ENCODE assay signal across 20 mouse cellular contexts in genomic region chr9:70959866-70960265, GRCm38 (mm10). TPM values are rescaled to one million over a fixed set of nuclear protein-coding genes. Genes with fewer than 3 reads are reported as not detected.
DNase-seq lines count a peak whose midpoint lies in the region; ATAC-seq lines count a peak whose summit lies in the region.
"Had no signal": no experiment of that assay in that cellular context is flagged by ENCODE, and none has a peak within 500 bp of the region (broad histone marks: within the 10 kb centered on the region; RNA-seq: fewer than 3 reads in every experiment).

No protein-coding gene starts in this region.

- H3K27ac ChIP-seq in hindbrain, embryonic 16.5 days (ENCODE audit: low read depth, low read length), result no peak overlapping the region
- H3K27ac ChIP-seq in hindbrain, embryonic 11.5 days (ENCODE audit: low read depth, low read length), result no peak overlapping the region
- H3K27ac ChIP-seq in neural tube, embryonic 11.5 days (ENCODE audit: low read depth, low read length), result no peak overlapping the region
- no peak overlapping the region for H3K27ac ChIP-seq in neural tube, embryonic 15.5 days (replicated peaks)
- H3K27ac ChIP-seq: forebrain, embryonic 15.5 days; heart, embryonic 15.5 days; limb, embryonic 15.5 days; midbrain, embryonic 10.5 days had no signal

- H3K9me3 ChIP-seq in hindbrain, embryonic 16.5 days (ENCODE audit: control insufficient read depth, low read length), result no peaks in the 10 kb centered on the region
- H3K9me3 ChIP-seq in hindbrain, embryonic 11.5 days (ENCODE audit: control insufficient read depth, low read length), result no peaks in the 10 kb centered on the region
- H3K9me3 ChIP-seq in neural tube, embryonic 11.5 days (ENCODE audit: control insufficient read depth, low read length), result no peaks in the 10 kb centered on the region
- no peaks in the 10 kb centered on the region for H3K9me3 ChIP-seq in neural tube, embryonic 15.5 days (replicated peaks)
- H3K9me3 ChIP-seq: forebrain, embryonic 15.5 days; heart, embryonic 15.5 days; limb, embryonic 15.5 days; midbrain, embryonic 10.5 days had no signal

- no peak overlapping the region for H3K4me3 ChIP-seq in hindbrain, embryonic 16.5 days (ENCODE audit: low read length)
- H3K4me3 ChIP-seq in hindbrain, embryonic 11.5 days (ENCODE audit: low read depth, low read length), result no peak overlapping the region
- H3K4me3 ChIP-seq in neural tube, embryonic 11.5 days (ENCODE audit: low read depth, low read length), result no peak overlapping the region
- no peak overlapping the region for H3K4me3 ChIP-seq in neural tube, embryonic 15.5 days (replicated peaks)
- H3K4me3 ChIP-seq: erythroblast, embryonic 14.5 days; forebrain, embryonic 15.5 days; heart, embryonic 15.5 days; limb, embryonic 15.5 days; midbrain, embryonic 10.5 days had no signal

- peaks cover 2% of the 10 kb centered on the region for H3K4me1 ChIP-seq in hindbrain, embryonic 16.5 days (ENCODE audit: control insufficient read depth, insufficient read depth, low read depth, low read length)
- H3K4me1 ChIP-seq in hindbrain, embryonic 11.5 days (replicated peaks; ENCODE audit: control insufficient read depth, insufficient read depth, low read length), result no peaks in the 10 kb centered on the region
- no peaks in the 10 kb centered on the region for H3K4me1 ChIP-seq in neural tube, embryonic 11.5 days (ENCODE audit: control insufficient read depth, insufficient read depth, low read length)
- peaks cover 7% of the 10 kb centered on the region for H3K4me1 ChIP-seq in neural tube, embryonic 15.5 days
- H3K4me1 ChIP-seq: forebrain, embryonic 15.5 days; heart, embryonic 15.5 days; limb, embryonic 15.5 days; midbrain, embryonic 10.5 days had no signal

- H3K36me3 ChIP-seq in hindbrain, embryonic 16.5 days (ENCODE audit: control insufficient read depth, insufficient read depth, low read length), result no peaks in the 10 kb centered on the region
- H3K36me3 ChIP-seq in hindbrain, embryonic 11.5 days (ENCODE audit: control insufficient read depth, insufficient read depth, low read length), result no peaks in the 10 kb centered on the region
- no peaks in the 10 kb centered on the region for H3K36me3 ChIP-seq in neural tube, embryonic 11.5 days (ENCODE audit: control insufficient read depth, insufficient read depth, low read length)
- no peaks in the 10 kb centered on the region for H3K36me3 ChIP-seq in neural tube, embryonic 15.5 days
- H3K36me3 ChIP-seq: forebrain, embryonic 15.5 days; heart, embryonic 15.5 days; limb, embryonic 15.5 days; midbrain, embryonic 10.5 days had no signal

- ATAC-seq in hindbrain, embryonic 16.5 days, result peak; percentile 80
- no peak for ATAC-seq in hindbrain, embryonic 11.5 days (ENCODE audit: low FRiP score)
- ATAC-seq in neural tube, embryonic 11.5 days (ENCODE audit: insufficient read depth, low FRiP score, low TSS enrichment), result no peak
- ATAC-seq in neural tube, embryonic 15.5 days (ENCODE audit: low FRiP score), result no peak
- ATAC-seq: activated CD4-positive, CD25-positive, alpha-beta regulatory T cell, adult 4 months; forebrain, embryonic 15.5 days; Patski had no signal

- H3K4me2 ChIP-seq in hindbrain, embryonic 16.5 days (ENCODE audit: low read length), result no peak overlapping the region
- H3K4me2 ChIP-seq in hindbrain, embryonic 11.5 days (replicated peaks; ENCODE audit: low read depth, low read length), result no peak overlapping the region
- H3K4me2 ChIP-seq in neural tube, embryonic 11.5 days (ENCODE audit: low read depth), result no peak overlapping the region
- no peak overlapping the region for H3K4me2 ChIP-seq in neural tube, embryonic 15.5 days
- H3K4me2 ChIP-seq: forebrain, embryonic 15.5 days; heart, embryonic 15.5 days; limb, embryonic 15.5 days had no signal

- H3K27me3 ChIP-seq in hindbrain, embryonic 16.5 days (replicated peaks; ENCODE audit: control insufficient read depth, insufficient read depth, low read length), result no peaks in the 10 kb centered on the region
- H3K27me3 ChIP-seq in hindbrain, embryonic 11.5 days (ENCODE audit: control insufficient read depth, insufficient read depth, low read length), result no peaks in the 10 kb centered on the region
- H3K27me3 ChIP-seq in neural tube, embryonic 11.5 days (ENCODE audit: control insufficient read depth, insufficient read depth, low read length), result no peaks in the 10 kb centered on the region
- no peaks in the 10 kb centered on the region for H3K27me3 ChIP-seq in neural tube, embryonic 15.5 days (replicated peaks)
- H3K27me3 ChIP-seq: forebrain, embryonic 15.5 days; heart, embryonic 15.5 days; limb, embryonic 15.5 days; Patski had no signal

- H3K9ac ChIP-seq in hindbrain, embryonic 16.5 days (ENCODE audit: low read depth, low read length), result no peak overlapping the region
- H3K9ac ChIP-seq in hindbrain, embryonic 11.5 days (ENCODE audit: low read depth, low read length), result no peak overlapping the region
- no peak overlapping the region for H3K9ac ChIP-seq in neural tube, embryonic 11.5 days (ENCODE audit: low read length)
- no peak overlapping the region for H3K9ac ChIP-seq in neural tube, embryonic 15.5 days (replicated peaks)
- H3K9ac ChIP-seq: forebrain, embryonic 15.5 days; heart, embryonic 15.5 days; limb, embryonic 15.5 days had no signal

- 65% methylated on average over 5 of the region's 5 CpGs for WGBS in hindbrain, embryonic 16.5 days
- WGBS in hindbrain, embryonic 11.5 days, result 71% methylated on average over 5 of the region's 5 CpGs
- WGBS in neural tube, embryonic 11.5 days, result 72% methylated on average over 5 of the region's 5 CpGs
- WGBS in neural tube, embryonic 15.5 days, result 61% methylated on average over 5 of the region's 5 CpGs

- DNase-seq in hindbrain, embryonic 11.5 days (ENCODE audit: low spot score), result no peak
- peak; percentile 17 for DNase-seq in neural tube, embryonic 11.5 days (ENCODE audit: low spot score)
- peak; percentile 90 for DNase-seq in cerebellum, adult 9-10 months
- DNase-seq in frontal cortex, postnatal 10 days (ENCODE audit: low spot score in 2 of 2), result no peak
- no peak for DNase-seq in gastrocnemius, postnatal 4 days (ENCODE audit: low spot score in 2 of 2)
- DNase-seq: kidney, adult 18-20 months; kidney, postnatal 25 days; layer of hippocampus, adult 9-11 months; lung, adult 18-20 months; thymus, adult 2 months had no signal

RNA-seq across cellular contexts. Expression of gene Lipc, which starts 7.8 kb away (rescaled TPM):
- polyA plus RNA-seq in hindbrain, embryonic 16.5 days (2015; fragmentation: Nextera tagmentation; extraction: Ambion mirVana), result 0.26 TPM in 1 of 2 replicates, not detected in the other
- polyA plus RNA-seq in hindbrain, embryonic 11.5 days (2014; fragmentation: Nextera tagmentation; extraction: Ambion mirVana), result not detected in 2 replicates
- polyA plus RNA-seq in neural tube, embryonic 11.5 days (2014; fragmentation: Nextera tagmentation; extraction: Ambion mirVana), result not detected in 2 replicates
- 0.35 TPM in 1 of 2 replicates, not detected in the other for polyA plus RNA-seq in neural tube, embryonic 15.5 days (2015; fragmentation: Nextera tagmentation; extraction: Ambion mirVana)
- total RNA-seq in gastrocnemius, postnatal 4 days (2021), result 1 to 10 TPM in 1 of 2 experiments, under 1 TPM in 1; 0.15 to 1.2 TPM
- polyA plus RNA-seq: embryonic facial prominence, embryonic 11.5 days; forebrain, embryonic 15.5 days; midbrain, embryonic 10.5 days had no signal

Comparison
In these comparisons a context has a peak if more than half of its experiments do, and no peak if none do; other contexts are left out.
1. DNase-seq: peak in neural tube, embryonic 11.5 days (single experiment) and cerebellum, adult 9-10 months (single experiment); none in hindbrain, embryonic 11.5 days (single experiment), frontal cortex, postnatal 10 days (0 of 2) and gastrocnemius, postnatal 4 days (0 of 2).